Mouse (Mus musculus) cortical plate, adult 2 months (tissue): ENCODE results near the gene Arpc2. TPM values are rescaled to one million over a fixed set of nuclear protein-coding genes. Genes with fewer than 3 reads are reported as not detected.

Source experiments
- H3K27ac ChIP-seq: fragments of 200-500 bp; 2 replicates; pipeline ENCODE4 v1.5.1; 2012; ENCODE audit warnings: low read length, control low read depth, inconsistent platforms; ENCODE audit not compliant: insufficient read depth
- H3K4me1 ChIP-seq: fragments of 200-500 bp; 2 replicates; pipeline ENCODE4 v1.6.1; 2011; ENCODE audit warnings: low read length; ENCODE audit not compliant: control insufficient read depth, insufficient read depth
- H3K4me3 ChIP-seq: fragments of 200-500 bp; 2 replicates; pipeline ENCODE4 v1.5.1; 2011; ENCODE audit warnings: mild to moderate bottlenecking, low read length, control low read depth; ENCODE audit not compliant: insufficient read depth
- CTCF ChIP-seq: fragments of 200-500 bp; IDR thresholded peaks from 2 replicates; pipeline ENCODE4 v1.5.1; 2011; ENCODE audit warnings: mild to moderate bottlenecking, control low read depth, low read length; ENCODE audit not compliant: insufficient read depth; ENCODE audit errors: extremely low read depth
- POLR2A ChIP-seq: fragments of 200-500 bp; IDR thresholded peaks from 2 replicates; pipeline ENCODE4 v1.6.1; 2011; ENCODE audit warnings: mild to moderate bottlenecking, low read length, control low read depth; ENCODE audit not compliant: insufficient read depth; ENCODE audit errors: extremely low read depth
- polyA plus RNA-seq: library from polyadenylated mRNA; depleted of rRNA; stranded (reverse); fragments of >200 nt; gene quantifications from 2 replicates; pipeline ENCODE4 v1.2.3, GENCODE M21; 2012

Gene Arpc2
- polyA plus RNA-seq, 1 experiment = 232 TPM

DNA sequence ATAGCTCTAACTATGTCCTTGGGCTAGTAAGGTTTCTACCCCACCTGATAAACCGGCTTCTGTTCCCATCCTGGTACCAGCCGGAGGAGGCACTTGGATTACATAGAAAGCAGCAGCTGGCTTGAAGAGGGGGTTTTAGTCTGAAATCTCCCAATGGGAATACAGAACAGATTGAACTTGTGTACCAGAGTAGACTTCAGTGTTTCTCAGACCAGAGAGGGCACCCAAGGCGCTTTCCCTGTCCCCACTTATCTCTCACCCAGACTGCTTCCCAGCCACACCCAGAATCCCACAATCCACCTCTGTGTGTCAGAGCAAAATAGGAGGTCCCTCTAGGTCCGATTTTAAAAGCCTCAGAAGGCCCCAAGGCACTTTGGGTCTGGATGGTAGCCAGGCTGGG lies 52.4 kb downstream of the Arpc2 start:
- no peak overlapping the region for H3K27ac ChIP-seq
- H3K4me3 ChIP-seq = no peak overlapping the region
- TF ChIP-seq POLR2A (no peak), CTCF (no peak)
- H3K4me1 ChIP-seq = peaks cover 6% of the 10 kb centered on the region

DNA sequence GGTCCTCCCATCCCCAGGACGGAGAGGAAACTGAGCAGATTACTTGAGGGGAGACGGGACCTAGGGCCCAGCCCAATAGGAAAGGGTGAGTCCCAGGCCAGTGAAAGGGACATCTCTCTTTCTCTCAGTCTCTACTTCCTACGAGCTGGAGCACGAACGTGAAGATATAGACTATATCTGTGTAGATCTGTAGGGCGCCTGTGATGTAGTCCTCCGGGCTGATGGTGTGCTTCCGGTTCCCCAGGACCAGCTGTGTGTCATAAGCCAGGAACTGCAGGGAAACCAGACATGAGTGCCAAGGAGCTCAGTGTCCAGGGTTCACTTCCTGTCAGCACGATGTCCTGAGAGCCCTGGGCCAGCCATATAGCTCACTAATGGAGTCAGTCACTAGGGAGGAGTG lies 53.4 kb downstream of the Arpc2 start:
- no peak overlapping the region for H3K4me3 ChIP-seq
- TF ChIP-seq POLR2A (no peak), CTCF (no peak)
- H3K4me1 ChIP-seq = peaks cover 7% of the 10 kb centered on the region
- H3K27ac ChIP-seq = no peak overlapping the region

GRCm38 (mm10) chr1:74289740-74290139 lies 53.9 kb downstream of the Arpc2 start:
- Histone ChIP-seq H3K4me3 (no peak overlapping the region), H3K27ac (no peak overlapping the region), H3K4me1 (peaks cover 9% of the 10 kb centered on the region)
- no peak for TF ChIP-seq POLR2A
- TF ChIP-seq CTCF = no peak

DNA sequence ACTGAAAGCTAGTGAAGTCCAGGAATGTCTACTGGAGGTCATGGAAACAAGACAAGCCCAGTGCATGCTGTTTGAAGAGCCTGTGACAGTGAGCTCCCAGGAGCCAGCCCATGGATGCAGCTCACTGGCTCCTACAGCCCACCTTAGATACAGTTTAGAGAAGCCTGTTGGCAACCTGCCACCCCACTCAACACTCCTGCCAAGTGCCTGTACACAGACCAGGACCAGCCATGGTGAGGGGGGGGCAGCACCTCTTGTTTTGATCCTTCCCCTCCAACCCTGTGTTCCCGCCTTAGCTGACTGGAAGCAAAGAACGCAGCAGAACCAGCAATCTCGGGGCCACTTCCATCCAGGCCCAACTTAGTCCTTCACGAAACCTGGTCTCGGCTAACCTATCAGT lies 54.3 kb downstream of the Arpc2 start:
- H3K4me1 ChIP-seq = peaks cover 13% of the 10 kb centered on the region
- TF ChIP-seq POLR2A = no peak
- H3K4me3 ChIP-seq = no peak overlapping the region
- no peak overlapping the region for H3K27ac ChIP-seq

DNA sequence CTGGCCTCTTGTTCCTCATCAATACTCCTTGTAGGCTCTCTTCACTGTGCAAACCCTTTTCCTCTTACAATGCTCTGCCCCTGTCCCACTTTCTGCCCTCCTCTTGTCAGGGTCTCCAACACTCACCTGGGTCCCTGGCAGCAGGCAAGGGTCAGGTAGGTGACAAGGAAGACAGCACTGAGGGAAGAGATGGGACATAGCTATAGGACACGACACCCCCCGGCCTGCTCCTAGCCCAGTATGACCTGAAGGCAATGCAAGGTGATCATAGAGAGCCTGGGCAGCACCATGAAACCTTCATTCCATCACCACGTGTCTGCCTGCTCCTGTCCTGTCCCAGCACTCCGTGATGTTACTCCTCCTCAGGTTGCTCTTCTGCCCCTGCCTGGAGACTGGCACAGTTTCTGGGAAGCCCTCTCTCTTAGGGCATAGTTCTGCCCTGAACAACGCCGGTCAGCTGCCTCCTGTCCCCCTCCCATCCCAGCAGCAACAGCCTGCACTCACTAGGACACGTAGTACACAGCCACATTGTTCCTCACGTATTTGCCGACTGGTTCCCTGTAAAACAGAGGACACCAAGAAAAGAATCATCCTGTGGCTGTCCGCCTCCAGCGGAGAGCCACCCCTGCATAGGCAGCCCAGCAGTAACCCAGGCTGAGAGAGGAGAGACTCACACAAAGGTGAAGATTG lies 56.6 kb downstream of the Arpc2 start:
- Histone ChIP-seq H3K27ac (peak overlapping the region; percentile 52; the same call in 1 of the 2 replicates), H3K4me1 (peaks cover 20% of the 10 kb centered on the region), H3K4me3 (no peak overlapping the region)
- TF ChIP-seq CTCF (no peak), POLR2A (no peak)

GRCm38 (mm10) chr1:74293306-74293960 lies 57.5 kb downstream of the Arpc2 start:
- peaks cover 21% of the 10 kb centered on the region for H3K4me1 ChIP-seq
- H3K4me3 ChIP-seq = no peak overlapping the region
- peak overlapping the region; percentile 1; the same call in 1 of the 2 replicates for H3K27ac ChIP-seq
- TF ChIP-seq CTCF (no peak), POLR2A (no peak)

- Histone ChIP-seq H3K27ac (peak overlapping the region; percentile 1; the same call in 1 of the 2 replicates), H3K4me1 (peaks cover 21% of the 10 kb centered on the region), H3K4me3 (no peak overlapping the region)
- TF ChIP-seq CTCF (no peak), POLR2A (no peak)
These were observed 58.3 kb downstream of the Arpc2 start for GRCm38 (mm10) chr1:74294090-74294643.

GRCm38 (mm10) chr1:74294733-74295455 lies 59.0 kb downstream of the Arpc2 start:
- H3K4me3 ChIP-seq = no peak overlapping the region
- H3K27ac ChIP-seq = peak overlapping the region; percentile 97
- H3K4me1 ChIP-seq = peaks cover 21% of the 10 kb centered on the region
- TF ChIP-seq CTCF (no peak), POLR2A (no peak)

- Histone ChIP-seq H3K27ac (peak overlapping the region; percentile 97), H3K4me1 (peaks cover 18% of the 10 kb centered on the region), H3K4me3 (no peak overlapping the region)
- TF ChIP-seq CTCF = no peak
- 0 out of 2 replicates have a peak, but pooled peaks have one; percentile 8 for TF ChIP-seq POLR2A
These were observed 59.7 kb downstream of the Arpc2 start for GRCm38 (mm10) chr1:74295456-74296171.
